In the genomic region with DNA sequence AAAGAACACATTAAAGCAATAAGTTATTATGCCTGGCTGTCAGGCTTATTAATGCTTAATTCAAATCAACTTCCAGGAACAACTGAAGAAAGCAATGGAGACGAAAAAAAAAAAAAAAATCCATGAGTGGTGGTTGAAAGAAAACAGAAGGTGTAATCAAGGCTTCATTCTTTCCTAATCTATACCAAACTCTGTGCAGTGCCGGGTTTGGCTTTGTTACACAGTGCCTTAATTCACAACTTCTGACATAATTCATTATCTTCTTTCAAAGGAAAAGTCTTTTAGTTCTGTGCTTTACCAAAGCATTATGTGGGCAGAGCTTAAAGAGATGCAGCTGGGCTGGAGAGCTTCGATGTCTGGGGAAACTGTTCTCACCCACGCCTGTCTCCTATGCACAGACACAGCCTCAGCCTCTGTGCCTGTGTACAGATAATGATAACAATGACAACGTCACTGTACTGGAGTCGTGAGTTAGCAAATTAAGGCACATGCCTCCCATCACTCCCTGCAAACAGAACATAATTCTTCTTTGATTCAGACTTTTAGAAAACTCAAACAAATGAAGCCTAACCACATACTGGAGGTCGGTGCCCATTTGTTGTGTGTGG, we compare ENCODE assay signal across 12 mouse cellular contexts.
DNase-seq lines count a peak whose midpoint lies in the region; ATAC-seq lines count a peak whose summit lies in the region.
"Had no signal": no experiment of that assay in that cellular context is flagged by ENCODE, and none has a peak within 500 bp of the region (broad histone marks: within the 10 kb centered on the region; RNA-seq: fewer than 3 reads in every experiment).

No protein-coding gene starts in this region.

- H3K27me3 ChIP-seq in heart, embryonic 15.5 days = no peaks in the 10 kb centered on the region
- no peaks in the 10 kb centered on the region for H3K27me3 ChIP-seq in limb, embryonic 10.5 days (ENCODE audit: low read depth, poor library complexity, severe bottlenecking)

- 0 out of 2 replicates have a peak, but pooled peaks cover 2% of the 10 kb centered on the region for H3K4me1 ChIP-seq in heart, embryonic 15.5 days (replicated peaks)
- no peaks in the 10 kb centered on the region for H3K4me1 ChIP-seq in limb, embryonic 10.5 days

- no peak overlapping the region for H3K9ac ChIP-seq in heart, embryonic 15.5 days
- H3K9ac ChIP-seq: liver, postnatal 0 days had no signal

- H3K27ac ChIP-seq in heart, embryonic 15.5 days = no peak overlapping the region
- H3K27ac ChIP-seq in limb, embryonic 10.5 days = no peak overlapping the region
- H3K27ac ChIP-seq: stomach, postnatal 0 days had no signal

- no peaks in the 10 kb centered on the region for H3K36me3 ChIP-seq in heart, embryonic 15.5 days
- H3K36me3 ChIP-seq in limb, embryonic 10.5 days = no peaks in the 10 kb centered on the region

- WGBS in heart, embryonic 15.5 days = 19% methylated on average over 7 of the region's 7 CpGs
- 34% methylated on average over 7 of the region's 7 CpGs for WGBS in limb, embryonic 10.5 days

- no peaks in the 10 kb centered on the region for H3K9me3 ChIP-seq in heart, embryonic 15.5 days (replicated peaks)
- no peaks in the 10 kb centered on the region for H3K9me3 ChIP-seq in limb, embryonic 10.5 days (replicated peaks)

- H3K4me3 ChIP-seq in heart, embryonic 15.5 days = no peak overlapping the region
- no peak overlapping the region for H3K4me3 ChIP-seq in limb, embryonic 10.5 days

- DNase-seq in heart, adult 11 months = no peak
- DNase-seq in embryo, embryonic 11 days = peak; percentile 44
- DNase-seq in frontal cortex, postnatal 25 days (ENCODE audit: low spot score in 2 of 2) = peak; percentile 9 to 15
- peak; percentile 37 for DNase-seq in limb, embryonic 10.5 days (ENCODE audit: low spot score)
- no peak for DNase-seq in kidney, adult 8-10 months
- no peak for DNase-seq in spleen, postnatal 36 days (ENCODE audit: low spot score in 2 of 2)
- DNase-seq: cerebellum, adult 2 months; kidney, postnatal 10 days; liver, postnatal 0 days had no signal

- ATAC-seq in heart, embryonic 15.5 days (replicated peaks; ENCODE audit: insufficient number of reproducible peaks, insufficient read depth, low FRiP score, low read depth) = peak; percentile 60; the same call in 1 of the 2 replicates
- ATAC-seq in inflammation-experienced regulatory T-cells, adult 6 months = no peak
- ATAC-seq: liver, postnatal 0 days had no signal

- no peak overlapping the region for H3K4me2 ChIP-seq in heart, embryonic 15.5 days

Comparison
In these comparisons a context has a peak if more than half of its experiments do, and no peak if none do; other contexts are left out.
1. DNase-seq: peak in embryo, embryonic 11 days (single experiment), frontal cortex, postnatal 25 days (2 of 2) and limb, embryonic 10.5 days (single experiment); none in heart, adult 11 months (single experiment), kidney, adult 8-10 months (0 of 2) and spleen, postnatal 36 days (0 of 2).